Mouse (Mus musculus) subcutaneous adipose tissue, adult 2 months (tissue): ENCODE measurements around the gene Gm3460. TPM values are rescaled to one million over a fixed set of nuclear protein-coding genes. Genes with fewer than 3 reads are reported as not detected.

Experiments used
- polyA plus RNA-seq: library from polyadenylated mRNA; depleted of rRNA; stranded (reverse); fragments of >200 nt; gene quantifications from 2 replicates; pipeline ENCODE4 v1.2.3, GENCODE M21; 2012; ENCODE audit warnings: low replicate concordance; rRNA removed

Gene Gm3460
- polyA plus RNA-seq: not detected in 2 replicates

DNA sequence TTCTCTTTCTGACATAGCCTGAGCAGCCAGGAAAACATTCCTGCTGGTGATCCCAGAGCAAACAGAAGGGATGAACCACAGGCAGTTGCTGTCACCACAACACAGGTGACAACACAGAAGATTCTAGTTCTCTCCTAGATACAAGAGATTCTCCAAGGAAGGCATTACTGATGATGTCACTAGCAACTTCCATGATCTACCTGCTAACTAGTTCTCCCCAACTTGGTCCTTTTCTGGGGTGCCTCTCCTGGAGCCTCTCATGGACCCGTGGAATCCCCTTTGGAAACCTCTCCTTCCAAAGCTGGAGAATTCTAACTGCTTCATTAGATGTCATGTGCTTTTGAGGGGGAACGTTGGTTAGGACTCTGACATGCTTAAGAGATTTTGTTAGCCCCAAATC, at the start of gene Gm3460:
Gene Gm3460 (minus strand): TSS at position 101 of the 400 bp plus-strand sequence.

DNA sequence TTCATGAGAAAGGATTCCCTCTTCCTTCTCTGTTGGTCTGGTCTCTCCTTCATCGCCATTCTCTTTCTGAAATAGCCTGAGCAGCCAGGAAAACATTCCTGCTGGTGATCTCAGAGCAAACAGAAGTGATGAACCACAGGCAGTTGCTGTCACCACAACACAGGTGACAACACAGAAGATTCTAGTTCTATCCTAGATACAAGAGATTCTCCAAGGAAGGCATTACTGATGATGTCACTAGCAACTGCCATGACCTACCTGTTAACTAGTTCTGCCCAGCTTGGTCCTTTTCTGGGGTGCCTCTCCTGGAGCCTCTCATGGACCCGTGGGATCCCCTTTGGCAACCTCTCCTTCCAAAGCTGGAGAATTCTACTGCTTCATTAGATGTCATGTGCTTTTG, 31.7 kb downstream of the Gm3460 start, which contains the start of gene Gm3629:
Gene Gm3629 (minus strand): TSS at position 101 of the 400 bp plus-strand sequence.

Other genes starting within 250 kb of the Gm3460 start
- not detected in 2 replicates for gene Gm16440, start 232.1 kb downstream of the Gm3460 start, polyA plus RNA-seq
- gene Gm3591, start 209.9 kb downstream of the Gm3460 start, polyA plus RNA-seq: 0.26 and 2.8 TPM in 2 replicates
- not detected in 2 replicates for gene Gm3594, start 177.8 kb downstream of the Gm3460 start, polyA plus RNA-seq
- not detected in 2 replicates for gene Gm8356, start 85.1 kb downstream of the Gm3460 start, polyA plus RNA-seq
- gene Gm3629, start 31.8 kb downstream of the Gm3460 start, polyA plus RNA-seq: 0.08 and 0.36 TPM in 2 replicates
- gene Gm10251, start 61.8 kb upstream of the Gm3460 start, polyA plus RNA-seq: not detected in 2 replicates
- gene Gm8050, start 97.8 kb upstream of the Gm3460 start, polyA plus RNA-seq: not detected in 2 replicates
- 0.21 and 0.75 TPM in 2 replicates for gene Gm3636, start 119.9 kb upstream of the Gm3460 start, polyA plus RNA-seq
- not detected in 2 replicates for gene Gm8362, start 152.0 kb upstream of the Gm3460 start, polyA plus RNA-seq
- not detected in 2 replicates for gene Gm3642, start 217.9 kb upstream of the Gm3460 start, polyA plus RNA-seq